Mouse (Mus musculus) ES-Bruce4 (cell line): ENCODE results near the gene Jak2. TPM values are rescaled to one million over a fixed set of nuclear protein-coding genes. Genes with fewer than 3 reads are reported as not detected.

ENCODE experiments used
- H3K27ac ChIP-seq: 2 replicates; pipeline ENCODE4 v1.5.1; 2012; ENCODE audit warnings: low read length, inconsistent platforms; ENCODE audit not compliant: insufficient read depth
- H3K27me3 ChIP-seq: 2 replicates; pipeline ENCODE4 v1.6.1; 2012; ENCODE audit warnings: mild to moderate bottlenecking, low read length, inconsistent platforms; ENCODE audit not compliant: control insufficient read depth, poor library complexity, insufficient read depth, severe bottlenecking
- H3K36me3 ChIP-seq: 2 replicates; pipeline ENCODE4 v1.6.1; 2012; ENCODE audit warnings: inconsistent platforms, mild to moderate bottlenecking, low read length, moderate library complexity; ENCODE audit not compliant: control insufficient read depth, poor library complexity, insufficient read depth, severe bottlenecking
- H3K4me1 ChIP-seq: one replicate; pipeline ENCODE4 v1.8.1; 2011; ENCODE audit warnings: low read length; ENCODE audit not compliant: control insufficient read depth, insufficient read depth
- H3K4me3 ChIP-seq: 2 replicates; pipeline ENCODE4 v1.5.1; 2011; ENCODE audit warnings: low read depth, mild to moderate bottlenecking, low read length
- H3K9ac ChIP-seq: 2 replicates; pipeline ENCODE4 v1.6.1; 2012; ENCODE audit warnings: low read depth, mild to moderate bottlenecking, inconsistent platforms; ENCODE audit not compliant: poor library complexity, severe bottlenecking
- H3K9me3 ChIP-seq: replicated peaks from 2 replicates; pipeline ENCODE4 v1.6.1; 2012; ENCODE audit warnings: mild to moderate bottlenecking, low read length, inconsistent platforms; ENCODE audit not compliant: control insufficient read depth, poor library complexity, insufficient read depth, severe bottlenecking
- CTCF ChIP-seq: IDR thresholded peaks from one replicate; pipeline ENCODE4 v1.8.1; 2011; ENCODE audit warnings: low read depth, low read length
- EP300 ChIP-seq: IDR thresholded peaks from 2 replicates; pipeline ENCODE4 v1.6.1; 2011; ENCODE audit warnings: low read depth, low read length; ENCODE audit not compliant: insufficient read depth
- POLR2A ChIP-seq: IDR thresholded peaks from one replicate; pipeline ENCODE4 v1.8.1; 2011; ENCODE audit warnings: low read length; ENCODE audit not compliant: insufficient read depth
- polyA plus RNA-seq: library from polyadenylated mRNA; stranded (reverse); fragments of >200 nt; gene quantifications from 2 replicates; pipeline ENCODE4 v1.2.4, GENCODE M21; 2011; ENCODE audit warnings: low read depth; ENCODE audit not compliant: missing spikeins, insufficient read depth, insufficient read length

The Jak2 gene
- polyA plus RNA-seq, 1 experiment: 12.6 TPM

DNA sequence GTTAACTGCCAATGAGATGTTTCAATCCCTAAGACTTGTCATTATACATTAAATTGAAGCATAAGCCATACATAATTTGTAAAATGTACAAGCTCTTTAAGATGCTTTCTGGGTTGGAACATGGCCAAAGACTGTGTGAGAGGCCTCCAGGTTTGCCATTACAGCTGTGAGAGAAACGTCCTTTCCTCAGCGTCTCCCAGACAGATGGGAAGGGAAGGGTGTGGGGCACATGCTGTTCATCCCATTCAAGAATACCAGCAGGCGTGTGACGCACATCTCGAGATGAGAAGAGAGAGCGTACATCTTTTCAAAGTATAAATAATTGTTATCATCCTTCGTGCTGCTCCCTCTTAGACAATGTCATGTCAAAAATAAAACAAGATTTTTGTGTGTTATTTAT lies 61.0 kb downstream of the Jak2 start:
- H3K36me3 ChIP-seq: no peaks in the 10 kb centered on the region
- H3K27me3 ChIP-seq: no peaks in the 10 kb centered on the region
- H3K27ac ChIP-seq: no peak overlapping the region
- H3K9me3 ChIP-seq: no peaks in the 10 kb centered on the region; the same call in 1 of the 2 replicates
- H3K9ac ChIP-seq: no peak overlapping the region
- H3K4me1 ChIP-seq: no peaks in the 10 kb centered on the region
- no peak overlapping the region for H3K4me3 ChIP-seq
- TF ChIP-seq CTCF (no peak), EP300 (no peak), POLR2A (no peak)

DNA sequence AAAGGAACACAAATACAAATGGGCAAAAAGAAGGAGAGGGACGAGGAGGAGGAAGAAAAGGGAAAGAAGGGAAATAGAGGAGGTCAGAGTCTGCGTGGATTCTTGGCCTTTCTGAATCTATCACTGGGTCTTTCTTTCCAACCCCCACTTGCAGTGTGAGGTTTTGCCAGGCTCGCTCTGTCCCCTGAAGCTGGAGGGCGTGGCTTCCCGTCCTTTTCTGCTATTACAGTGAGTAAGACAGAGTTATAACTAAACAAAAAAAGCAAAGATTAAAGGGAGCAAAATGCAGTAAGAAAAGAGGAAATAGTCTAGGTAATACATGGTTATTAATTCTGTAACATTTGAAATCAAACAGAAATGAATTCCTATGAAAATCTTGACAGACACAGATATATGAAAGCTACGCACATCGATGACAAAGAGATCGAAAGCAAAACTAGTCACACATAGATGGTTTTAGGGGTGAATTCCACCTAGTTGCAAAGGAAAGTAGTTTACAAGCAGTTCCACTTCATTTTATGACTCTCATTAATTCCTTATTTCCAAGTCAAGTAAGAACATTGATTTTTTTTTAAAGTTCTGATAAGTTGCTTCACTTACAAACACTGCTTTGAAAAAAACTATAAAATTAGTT lies 71.9 kb downstream of the Jak2 start:
- H3K27ac ChIP-seq: no peak overlapping the region
- H3K4me1 ChIP-seq: no peaks in the 10 kb centered on the region
- H3K4me3 ChIP-seq: no peak overlapping the region
- no peaks in the 10 kb centered on the region for H3K27me3 ChIP-seq
- no peak overlapping the region for H3K9ac ChIP-seq
- TF ChIP-seq CTCF: no peak
- TF ChIP-seq EP300: no peak
- no peak for TF ChIP-seq POLR2A
- no peaks in the 10 kb centered on the region for H3K36me3 ChIP-seq
- H3K9me3 ChIP-seq: no peaks in the 10 kb centered on the region

DNA sequence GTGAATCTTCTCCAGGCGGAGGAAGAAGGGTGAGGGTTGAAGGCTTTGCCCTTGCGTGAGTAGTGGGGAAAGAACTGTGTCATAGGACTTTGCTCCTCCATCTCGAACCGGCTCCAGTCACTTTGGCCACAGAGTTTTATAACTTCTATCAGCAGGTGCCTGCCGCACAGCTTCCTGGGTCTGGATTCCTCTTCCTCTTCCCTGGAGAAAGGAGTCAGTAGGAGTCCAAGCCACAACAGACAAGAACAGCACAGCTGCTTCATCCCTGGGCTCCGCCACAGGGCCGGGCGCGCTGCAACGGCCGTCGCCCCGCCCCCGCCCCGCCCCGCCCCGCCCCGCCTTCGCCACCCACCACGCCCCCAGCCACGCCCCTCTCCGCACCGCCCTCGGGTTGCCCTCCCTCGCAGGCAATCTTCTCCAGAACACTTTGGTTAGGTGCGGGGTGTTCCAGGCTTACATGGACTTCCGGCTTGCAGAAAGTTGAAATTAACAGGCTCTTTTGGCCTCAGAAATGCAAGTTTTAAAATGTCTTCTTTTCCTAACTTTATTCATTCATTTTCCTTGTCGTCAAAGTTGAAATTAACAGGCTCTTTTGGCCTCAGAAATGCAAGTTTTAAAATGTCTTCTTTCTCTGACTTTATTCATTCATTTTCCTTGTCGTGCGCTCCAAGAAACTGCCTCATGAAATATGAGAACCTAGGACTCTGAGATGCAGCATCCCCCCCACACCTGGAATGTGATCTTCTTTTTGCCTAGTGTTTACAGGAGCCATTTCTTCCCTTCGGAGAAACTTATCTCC lies 73.6 kb downstream of the Jak2 start, which contains the start of gene Insl6:
Gene Insl6, minus strand, starts transcription at position 304 of the 799 bp plus-strand sequence.
- Histone ChIP-seq H3K27me3 (no peaks in the 10 kb centered on the region), H3K9ac (peak within 1 kb of the TSS; percentile 61; the same call in 1 of the 2 replicates), H3K36me3 (no peaks in the 10 kb centered on the region), H3K4me3 (peak within 1 kb of the TSS; percentile 44), H3K9me3 (no peaks in the 10 kb centered on the region), H3K4me1 (no peaks in the 10 kb centered on the region), H3K27ac (no peak within 1 kb of the TSS)
- TF ChIP-seq CTCF: no peak
- TF ChIP-seq EP300: no peak
- peak; percentile 64 for TF ChIP-seq POLR2A

DNA sequence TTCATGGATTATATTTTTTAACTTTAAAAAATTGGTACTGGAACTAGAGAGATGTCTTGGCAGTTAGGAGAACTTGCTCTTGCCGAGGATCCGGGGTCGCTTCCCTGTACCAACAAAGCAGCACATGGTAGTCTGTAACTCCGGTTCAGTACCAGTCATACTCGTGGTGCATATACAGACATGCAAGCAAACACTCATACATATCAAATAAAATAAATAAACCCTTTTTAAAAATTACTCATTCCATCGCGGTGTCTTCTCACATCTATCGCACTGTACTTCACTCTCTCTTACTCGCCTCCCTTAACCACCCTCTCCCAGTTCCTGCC lies 74.2 kb downstream of the Jak2 start:
- H3K27ac ChIP-seq: no peak overlapping the region
- TF ChIP-seq EP300 (no peak), CTCF (no peak), POLR2A (no peak)
- H3K4me1 ChIP-seq: no peaks in the 10 kb centered on the region
- H3K9me3 ChIP-seq: no peaks in the 10 kb centered on the region
- H3K4me3 ChIP-seq: no peak overlapping the region
- H3K9ac ChIP-seq: peak overlapping the region; percentile 61; the same call in 1 of the 2 replicates
- H3K27me3 ChIP-seq: no peaks in the 10 kb centered on the region
- no peaks in the 10 kb centered on the region for H3K36me3 ChIP-seq

DNA sequence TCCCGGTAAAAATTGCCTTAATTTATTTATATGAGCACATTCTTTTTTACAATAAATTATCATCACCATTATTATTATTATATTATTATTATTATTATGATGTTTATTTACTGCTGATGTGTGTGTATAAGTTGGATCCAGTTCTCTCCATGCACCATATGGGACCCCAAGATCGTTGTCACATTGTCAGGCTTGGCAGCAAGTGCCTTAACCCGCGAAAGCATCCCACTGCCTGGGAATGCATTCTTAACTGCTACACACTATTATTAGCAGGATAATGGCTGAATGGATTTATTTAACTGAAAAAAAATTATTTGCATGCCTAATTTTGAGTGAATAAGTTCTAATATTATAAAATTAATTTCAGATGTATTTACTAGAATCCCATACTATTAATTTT lies 74.8 kb downstream of the Jak2 start:
- Histone ChIP-seq H3K4me1 (no peaks in the 10 kb centered on the region), H3K9me3 (no peaks in the 10 kb centered on the region), H3K27me3 (no peaks in the 10 kb centered on the region), H3K9ac (no peak overlapping the region), H3K27ac (no peak overlapping the region), H3K36me3 (no peaks in the 10 kb centered on the region), H3K4me3 (no peak overlapping the region)
- TF ChIP-seq POLR2A (no peak), CTCF (no peak), EP300 (no peak)
